Mouse (Mus musculus): Measurements from ENCODE around the gene Cpeb4. TPM values are rescaled to one million over a fixed set of nuclear protein-coding genes. Genes with fewer than 3 reads are reported as not detected.
"Not testable (repeated sequence)": the region's sequence is repeated elsewhere in the genome, so short reads cannot be mapped to it uniquely, and the experiment has no call there.

Gene Cpeb4
- polyA plus RNA-seq, 1 experiment from 2014 or later, result 4.7 TPM

- H3K4me3 ChIP-seq (ENCODE audit: low read depth, low read length), result no peak overlapping the region
- H3K9me3 ChIP-seq (ENCODE audit: control insufficient read depth, low read length), result 0 out of 2 replicates have a peak, but pooled peaks cover 5% of the 10 kb centered on the region
- WGBS, result 80% methylated on average over 7 of the region's 7 CpGs
- no peaks in the 10 kb centered on the region for H3K27me3 ChIP-seq (replicated peaks; ENCODE audit: control insufficient read depth, insufficient read depth, low read length)
- no peak overlapping the region for H3K4me2 ChIP-seq (ENCODE audit: low read length)
- no peak for ATAC-seq (replicated peaks; ENCODE audit: low FRiP score, low TSS enrichment, low read depth)
- H3K36me3 ChIP-seq (ENCODE audit: control insufficient read depth, insufficient read depth, low read length), result no peaks in the 10 kb centered on the region
- H3K27ac ChIP-seq (ENCODE audit: low read depth), result no peak overlapping the region
- H3K9ac ChIP-seq (ENCODE audit: low read length), result no peak overlapping the region
- DNase-seq (ENCODE audit: low spot score), result no peak
- no peaks in the 10 kb centered on the region for H3K4me1 ChIP-seq (replicated peaks; ENCODE audit: control insufficient read depth, insufficient read depth, low read length)
Measured at GRCm38 (mm10) chr11:31981830-31982229, 109.8 kb downstream of the Cpeb4 start.

DNA sequence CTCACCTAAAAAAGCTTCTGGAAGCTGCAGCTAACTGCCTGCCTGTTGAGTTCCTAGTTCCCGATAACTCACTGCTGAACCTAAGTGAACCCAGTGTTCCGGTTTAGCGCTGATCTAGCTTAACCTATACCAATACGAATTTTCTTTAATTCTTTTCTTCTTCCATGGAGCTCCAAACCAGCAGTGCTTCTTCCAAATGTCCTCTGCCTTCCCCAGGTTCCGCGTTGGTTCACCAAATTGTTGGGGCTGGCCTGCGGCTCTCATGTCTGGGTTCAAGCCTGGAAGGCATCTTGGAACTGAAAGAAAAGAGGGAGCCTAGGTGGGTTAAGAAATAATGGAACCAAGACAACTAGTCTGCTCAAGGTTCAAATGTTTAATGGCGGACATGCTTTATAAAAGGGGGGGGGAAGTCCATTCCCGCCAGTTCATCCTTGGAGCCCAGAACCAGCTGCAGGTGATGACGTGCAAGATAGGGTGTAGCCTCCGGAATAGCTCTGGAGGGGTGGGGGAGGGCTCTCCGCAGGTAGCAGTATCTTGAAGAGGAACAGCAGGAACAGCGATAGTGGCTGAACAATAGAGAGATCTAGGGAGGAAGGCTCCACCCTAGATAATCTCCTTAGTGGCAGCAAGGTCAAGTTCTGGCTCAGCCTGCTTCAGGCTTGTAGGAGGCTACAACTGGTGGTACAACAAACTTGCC is 110.4 kb downstream of the Cpeb4 start:
- not testable (repeated sequence) for H3K4me3 ChIP-seq (ENCODE audit: low read depth, low read length); H3K4me2 ChIP-seq (ENCODE audit: low read length); H3K36me3 ChIP-seq (ENCODE audit: control insufficient read depth, insufficient read depth, low read length); H3K4me1 ChIP-seq (replicated peaks; ENCODE audit: control insufficient read depth, insufficient read depth, low read length); ATAC-seq (replicated peaks; ENCODE audit: low FRiP score, low TSS enrichment, low read depth); H3K27me3 ChIP-seq (replicated peaks; ENCODE audit: control insufficient read depth, insufficient read depth, low read length); H3K9ac ChIP-seq (ENCODE audit: low read length); DNase-seq (ENCODE audit: low spot score); H3K9me3 ChIP-seq (ENCODE audit: control insufficient read depth, low read length); H3K27ac ChIP-seq (ENCODE audit: low read depth)
- WGBS, result 86% methylated on average over 13 of the region's 13 CpGs

DNA sequence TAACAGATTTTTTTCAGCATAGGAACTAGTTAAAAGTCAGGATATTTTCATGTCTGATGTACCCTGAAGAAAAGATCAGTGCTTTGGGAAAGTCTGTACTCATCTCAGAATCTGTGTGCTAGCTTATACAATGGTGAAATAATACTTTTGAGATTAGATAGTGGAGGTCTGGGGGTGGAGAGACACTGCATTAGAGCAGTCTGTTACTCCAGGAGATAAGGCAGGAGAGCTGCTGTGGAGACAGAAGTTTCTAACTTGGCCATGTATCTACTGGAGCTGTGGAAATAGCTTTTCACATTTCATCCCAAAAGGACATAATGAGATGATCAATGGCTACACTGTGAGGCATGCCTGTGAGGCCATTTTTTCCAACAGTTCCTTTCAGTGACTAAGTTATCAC is 111.2 kb downstream of the Cpeb4 start:
- Histone ChIP-seq H3K9ac (ENCODE audit: low read length) (no peak overlapping the region), H3K4me3 (ENCODE audit: low read depth, low read length) (no peak overlapping the region), H3K36me3 (ENCODE audit: control insufficient read depth, insufficient read depth, low read length) (no peaks in the 10 kb centered on the region), H3K4me1 (replicated peaks; ENCODE audit: control insufficient read depth, insufficient read depth, low read length) (no peaks in the 10 kb centered on the region), H3K27me3 (replicated peaks; ENCODE audit: control insufficient read depth, insufficient read depth, low read length) (no peaks in the 10 kb centered on the region), H3K9me3 (ENCODE audit: control insufficient read depth, low read length) (0 out of 2 replicates have a peak, but pooled peaks cover 5% of the 10 kb centered on the region), H3K27ac (ENCODE audit: low read depth) (no peak overlapping the region), H3K4me2 (ENCODE audit: low read length) (no peak overlapping the region)
- DNase-seq (ENCODE audit: low spot score), result no peak
- ATAC-seq (replicated peaks; ENCODE audit: low FRiP score, low TSS enrichment, low read depth), result no peak

DNA sequence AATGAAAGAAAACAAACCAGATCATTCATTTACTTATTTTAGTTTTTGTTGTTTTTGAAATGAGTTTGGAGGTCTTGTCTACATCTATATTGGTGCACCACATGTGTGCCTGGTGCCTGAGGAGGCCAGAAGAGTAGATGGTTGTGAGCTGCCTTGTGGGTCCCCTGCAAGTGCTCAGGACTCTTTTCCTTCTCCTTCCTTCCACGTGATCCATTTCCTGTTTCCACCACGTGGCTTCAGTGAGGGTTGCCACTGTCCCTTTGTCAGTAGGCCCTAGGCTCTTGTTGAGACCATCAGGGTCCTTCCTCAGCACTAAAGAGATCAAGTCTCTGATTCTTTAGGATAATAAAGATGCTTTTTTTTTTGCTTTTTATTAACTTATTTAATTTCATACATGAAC is 112.8 kb downstream of the Cpeb4 start:
- H3K36me3 ChIP-seq (ENCODE audit: control insufficient read depth, insufficient read depth, low read length), result no peaks in the 10 kb centered on the region
- H3K9ac ChIP-seq (ENCODE audit: low read length), result no peak overlapping the region
- no peak overlapping the region for H3K27ac ChIP-seq (ENCODE audit: low read depth)
- no peaks in the 10 kb centered on the region for H3K27me3 ChIP-seq (replicated peaks; ENCODE audit: control insufficient read depth, insufficient read depth, low read length)
- WGBS, result 66% methylated on average over 2 of the region's 2 CpGs
- H3K9me3 ChIP-seq (ENCODE audit: control insufficient read depth, low read length), result 0 out of 2 replicates have a peak, but pooled peaks cover 2% of the 10 kb centered on the region
- no peak overlapping the region for H3K4me2 ChIP-seq (ENCODE audit: low read length)
- ATAC-seq (replicated peaks; ENCODE audit: low FRiP score, low TSS enrichment, low read depth) (no peak), DNase-seq (ENCODE audit: low spot score) (no peak)
- no peak overlapping the region for H3K4me3 ChIP-seq (ENCODE audit: low read depth, low read length)
- no peaks in the 10 kb centered on the region for H3K4me1 ChIP-seq (replicated peaks; ENCODE audit: control insufficient read depth, insufficient read depth, low read length)

Other genes starting within 250 kb of the Cpeb4 start
- gene Bod1, start 200.3 kb upstream of the Cpeb4 start, polyA plus RNA-seq (2014; fragmentation: Nextera tagmentation; extraction: Ambion mirVana), result 89.5 and 92.7 TPM in 2 replicates
- gene 4930524B15Rik, start 93.4 kb downstream of the Cpeb4 start, polyA plus RNA-seq (2014; fragmentation: Nextera tagmentation; extraction: Ambion mirVana), result 0.12 TPM in 1 of 2 replicates, not detected in the other
- gene Nsg2, start 128.3 kb downstream of the Cpeb4 start, polyA plus RNA-seq (2014; fragmentation: Nextera tagmentation; extraction: Ambion mirVana), result 4.0 and 5.2 TPM in 2 replicates